Mouse (Mus musculus) heart, adult 9 months (tissue): ENCODE results near the gene Bri3bp.
A peak's percentile ranks its signal among the peaks of the same experiment; 100 is the strongest.
"Not testable (repeated sequence)": the region's sequence is repeated elsewhere in the genome, so short reads cannot be mapped to it uniquely, and the experiment has no call there.

Source experiments
- DNase-seq, 2 experiments: peaks; one replicate each; pipeline ENCODE4 v3.0.0; 2022; ENCODE audit warnings: low spot score in 2 of 2

The Bri3bp gene

GRCm38 (mm10) chr5:125409348-125410090, 31.8 kb upstream of the Bri3bp start:
- no peak for DNase-seq

- peak in 1 of 2 experiments; percentile 41 for DNase-seq
These were observed 29.3 kb upstream of the Bri3bp start for GRCm38 (mm10) chr5:125411972-125412530.

- not testable (repeated sequence) for DNase-seq
These were observed 28.8 kb upstream of the Bri3bp start for GRCm38 (mm10) chr5:125412536-125412935.

GRCm38 (mm10) chr5:125413763-125414162, 27.6 kb upstream of the Bri3bp start:
- peak; percentile 41 to 68 for DNase-seq

GRCm38 (mm10) chr5:125416183-125416582, 25.2 kb upstream of the Bri3bp start:
- DNase-seq, result no peak

GRCm38 (mm10) chr5:125418636-125419035, 22.7 kb upstream of the Bri3bp start:
- no peak for DNase-seq

- DNase-seq, result no peak
These were observed 22.2 kb upstream of the Bri3bp start for GRCm38 (mm10) chr5:125419124-125419523.

- DNase-seq, result no peak
These were observed 15.6 kb upstream of the Bri3bp start for GRCm38 (mm10) chr5:125425698-125426276.

GRCm38 (mm10) chr5:125426343-125426742, 15.0 kb upstream of the Bri3bp start:
- DNase-seq, result no peak

- not testable (repeated sequence) for DNase-seq
These were observed 9.0 kb upstream of the Bri3bp start for GRCm38 (mm10) chr5:125432324-125432723.

GRCm38 (mm10) chr5:125433793-125434337, 7.5 kb upstream of the Bri3bp start, which contains the start of gene Dhx37:
Gene Dhx37, minus strand, starts transcription at chr5:125434121.
- DNase-seq, result peak; percentile 92 to 93

GRCm38 (mm10) chr5:125434347-125434746, 7.0 kb upstream of the Bri3bp start:
- DNase-seq, result not testable (repeated sequence)

- DNase-seq, result no peak
These were observed 660 bp upstream of the Bri3bp start for GRCm38 (mm10) chr5:125440583-125441233.

- DNase-seq, result no peak
These were observed 998 bp downstream of the Bri3bp start for GRCm38 (mm10) chr5:125442136-125442995.

GRCm38 (mm10) chr5:125443335-125443734, 2.0 kb downstream of the Bri3bp start:
- DNase-seq, result no peak

- no peak for DNase-seq
These were observed 2.5 kb downstream of the Bri3bp start for GRCm38 (mm10) chr5:125443915-125444314.

GRCm38 (mm10) chr5:125444554-125444953, 3.2 kb downstream of the Bri3bp start:
- DNase-seq, result no peak

- DNase-seq, result no peak
These were observed 5.0 kb downstream of the Bri3bp start for GRCm38 (mm10) chr5:125446344-125446743.

GRCm38 (mm10) chr5:125448026-125448425, 6.7 kb downstream of the Bri3bp start:
- peak; percentile 77 for DNase-seq

- no peak for DNase-seq
These were observed 7.3 kb downstream of the Bri3bp start for GRCm38 (mm10) chr5:125448631-125449030.

- no peak for DNase-seq
These were observed 7.9 kb downstream of the Bri3bp start for GRCm38 (mm10) chr5:125449306-125449705.
